Mouse (Mus musculus) kidney, postnatal 0 days (tissue): Measurements from ENCODE around the gene Olfr1301. TPM values are rescaled to one million over a fixed set of nuclear protein-coding genes. Genes with fewer than 3 reads are reported as not detected.

Source experiments
- ATAC-seq: fragments of 200-750 bp; cut with Nextera tagmentation; replicated peaks from 2 replicates; pipeline ENCODE4 v1.8.0; 2017; ENCODE audit warnings: low read depth, moderate number of reproducible peaks, moderate TSS enrichment, moderate library complexity; ENCODE audit not compliant: low FRiP score
- DNase-seq: peaks from one replicate; pipeline ENCODE4 v3.0.0-alpha.2; 2016; ENCODE audit warnings: low spot score
- H3K27ac ChIP-seq: fragments of 300-500 bp; sonication (generic); 2 replicates; pipeline ENCODE4 v1.5.1; 2014; ENCODE audit warnings: mild to moderate bottlenecking
- H3K27me3 ChIP-seq: fragments of 300-500 bp; sonication (generic); 2 replicates; pipeline ENCODE4 v1.6.1; 2014; ENCODE audit warnings: low read length, mixed read lengths; ENCODE audit not compliant: insufficient read depth
- H3K36me3 ChIP-seq: fragments of 300-500 bp; sonication (generic); 2 replicates; pipeline ENCODE4 v1.6.1; 2014; ENCODE audit warnings: low read length, mixed read lengths; ENCODE audit not compliant: insufficient read depth
- H3K4me1 ChIP-seq: fragments of 300-500 bp; sonication (generic); replicated peaks from 2 replicates; pipeline ENCODE4 v1.6.1; 2014; ENCODE audit warnings: antibody characterized with exemption, low read length, mixed read lengths; ENCODE audit not compliant: insufficient read depth
- H3K4me2 ChIP-seq: fragments of 300-500 bp; sonication (generic); 2 replicates; pipeline ENCODE4 v1.6.1; 2014; ENCODE audit warnings: mild to moderate bottlenecking, low read length, moderate library complexity, mixed read lengths
- H3K4me3 ChIP-seq: fragments of 300-500 bp; sonication (generic); replicated peaks from 2 replicates; pipeline ENCODE4 v1.5.1; 2014; ENCODE audit warnings: low read depth, low read length
- H3K9ac ChIP-seq: fragments of 300-500 bp; sonication (generic); 2 replicates; pipeline ENCODE4 v1.6.1; 2014; ENCODE audit warnings: low read depth, low read length
- H3K9me3 ChIP-seq: fragments of 300-500 bp; sonication (generic); replicated peaks from 2 replicates; pipeline ENCODE4 v1.6.1; 2016; ENCODE audit warnings: low read length, inconsistent platforms, mixed read lengths
- CTCF ChIP-seq: IDR thresholded peaks from 2 replicates; pipeline ENCODE4 v1.5.1; 2016; ENCODE audit warnings: antibody characterized with exemption, low read depth, mild to moderate bottlenecking, moderate library complexity
- WGBS: fragments of 180-500 bp; shearing (Covaris S2); extraction: QIAGEN DNeasy Blood & Tissue Kit; methylation state at CpG from one replicate; pipeline ENCODE4 v1.1.7; 2014; 5-methylcytosine and 5-hydroxymethylcytosine counted together
- polyA plus RNA-seq: library from polyadenylated mRNA; unstranded; fragments of >200 nt; fragmentation: Nextera tagmentation; extraction: Ambion mirVana; gene quantifications from 2 replicates; pipeline ENCODE4 v1.2.1, GENCODE M21; 2015

The Olfr1301 gene
- polyA plus RNA-seq: not detected in 2 replicates

- no peaks in the 10 kb centered on the region for H3K27me3 ChIP-seq
- no peak for TF ChIP-seq CTCF
- no peak within 1 kb of the TSS for H3K4me2 ChIP-seq
- WGBS: 81% methylated on average over 3 of the region's 3 CpGs
- H3K9ac ChIP-seq: no peak within 1 kb of the TSS
- no peak within 1 kb of the TSS for H3K4me3 ChIP-seq
- H3K9me3 ChIP-seq: no peaks in the 10 kb centered on the region
- ATAC-seq (no peak), DNase-seq (no peak)
- H3K36me3 ChIP-seq: no peaks in the 10 kb centered on the region
- no peak within 1 kb of the TSS for H3K27ac ChIP-seq
- no peaks in the 10 kb centered on the region for H3K4me1 ChIP-seq
These were observed at the start of gene Olfr1301 for GRCm38 (mm10) chr2:111750706-111751105. Gene Olfr1301 (plus strand): TSS chr2:111751006.

GRCm38 (mm10) chr2:111726739-111727138 is 24.1 kb upstream of the Olfr1301 start:
- Histone ChIP-seq H3K36me3 (no peaks in the 10 kb centered on the region), H3K9ac (no peak overlapping the region), H3K27me3 (no peaks in the 10 kb centered on the region), H3K9me3 (no peaks in the 10 kb centered on the region), H3K4me2 (no peak overlapping the region), H3K27ac (no peak overlapping the region), H3K4me3 (no peak overlapping the region), H3K4me1 (no peaks in the 10 kb centered on the region)
- TF ChIP-seq CTCF: no peak
- ATAC-seq: no peak
- no peak for DNase-seq

DNA sequence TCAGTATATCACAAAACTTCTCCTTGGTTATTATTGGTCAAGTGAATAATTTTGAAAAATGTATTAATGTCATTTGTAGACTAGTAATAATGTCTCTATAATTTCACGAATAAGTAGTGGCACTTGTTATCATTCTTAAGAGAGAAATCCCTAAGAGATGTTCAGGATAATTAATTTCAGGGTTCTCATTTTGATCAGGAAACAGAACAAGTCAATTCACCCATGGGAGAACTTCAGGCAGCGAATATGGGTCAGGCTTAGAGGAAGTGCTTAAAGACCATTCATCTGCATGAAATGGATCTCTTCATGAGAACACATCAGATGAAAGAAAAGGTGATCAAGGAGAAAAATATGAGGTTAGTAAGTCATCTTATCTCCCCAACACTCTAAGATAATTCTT is 26.3 kb downstream of the Olfr1301 start, which contains the start of gene Olfr1302:
Gene Olfr1302, plus strand, starts transcription at position 301 of the 400 bp plus-strand sequence.
- TF ChIP-seq CTCF: no peak
- no peak within 1 kb of the TSS for H3K9ac ChIP-seq
- DNase-seq (no peak), ATAC-seq (no peak)
- no peaks in the 10 kb centered on the region for H3K36me3 ChIP-seq
- no peaks in the 10 kb centered on the region for H3K27me3 ChIP-seq
- no peaks in the 10 kb centered on the region for H3K4me1 ChIP-seq
- no peaks in the 10 kb centered on the region for H3K9me3 ChIP-seq
- H3K27ac ChIP-seq: no peak within 1 kb of the TSS
- no peak within 1 kb of the TSS for H3K4me2 ChIP-seq
- no peak within 1 kb of the TSS for H3K4me3 ChIP-seq
- 72% methylated on average over 2 of the region's 2 CpGs for WGBS

Other genes with a start within 250 kb of the Olfr1301 start
- not detected in 2 replicates for gene Olfr1293-ps, start 225.8 kb upstream of the Olfr1301 start, polyA plus RNA-seq
- not detected in 2 replicates for gene Olfr1294, start 210.7 kb upstream of the Olfr1301 start, polyA plus RNA-seq
- gene Olfr1295, start 181.3 kb upstream of the Olfr1301 start, polyA plus RNA-seq: not detected in 2 replicates
- not detected in 2 replicates for gene Olfr1297, start 124.5 kb upstream of the Olfr1301 start, polyA plus RNA-seq
- gene Olfr1298, start 101.8 kb upstream of the Olfr1301 start, polyA plus RNA-seq: not detected in 2 replicates
- not detected in 2 replicates for gene Olfr1299, start 89.6 kb upstream of the Olfr1301 start, polyA plus RNA-seq
- not detected in 2 replicates for gene Olfr1302, start 26.4 kb downstream of the Olfr1301 start, polyA plus RNA-seq
- not detected in 2 replicates for gene Olfr1303, start 69.3 kb downstream of the Olfr1301 start, polyA plus RNA-seq
- gene Olfr1305, start 126.1 kb downstream of the Olfr1301 start, polyA plus RNA-seq: not detected in 2 replicates
- gene Olfr1306, start 165.3 kb downstream of the Olfr1301 start, polyA plus RNA-seq: not detected in 2 replicates
- not detected in 2 replicates for gene Olfr1307, start 198.4 kb downstream of the Olfr1301 start, polyA plus RNA-seq
- gene Olfr1308, start 213.9 kb downstream of the Olfr1301 start, polyA plus RNA-seq: not detected in 2 replicates
- not detected in 2 replicates for gene Olfr1309, start 239.3 kb downstream of the Olfr1301 start, polyA plus RNA-seq